Mouse (Mus musculus) heart, adult 9 months (tissue): ENCODE results near the gene Tfap2a.

Source experiments
- DNase-seq, 2 experiments: peaks; one replicate each; pipeline ENCODE4 v3.0.0; 2022; ENCODE audit warnings: low spot score in 2 of 2

The Tfap2a gene

GRCm38 (mm10) chr13:40738196-40738880 lies at the start of gene Tfap2a:
Gene Tfap2a, minus strand, starts transcription at chr13:40738376.
- no peak for DNase-seq

- DNase-seq, result no peak
Measured at GRCm38 (mm10) chr13:40784202-40784771, 46.1 kb upstream of the Tfap2a start.

GRCm38 (mm10) chr13:40757995-40758394 lies 19.8 kb upstream of the Tfap2a start:
- DNase-seq, result no peak

- no peak for DNase-seq
Measured at GRCm38 (mm10) chr13:40756356-40756755, 18.2 kb upstream of the Tfap2a start.

- DNase-seq, result no peak
Measured at GRCm38 (mm10) chr13:40754091-40754490, 15.9 kb upstream of the Tfap2a start.

- DNase-seq, result no peak
Measured at GRCm38 (mm10) chr13:40751889-40752288, 13.7 kb upstream of the Tfap2a start.

GRCm38 (mm10) chr13:40749603-40749905 lies 11.4 kb upstream of the Tfap2a start:
- DNase-seq, result no peak

- DNase-seq, result no peak
Measured at GRCm38 (mm10) chr13:40748785-40749602, 10.8 kb upstream of the Tfap2a start.

GRCm38 (mm10) chr13:40744111-40744805 lies 6.1 kb upstream of the Tfap2a start:
- no peak for DNase-seq

- DNase-seq, result no peak
Measured at GRCm38 (mm10) chr13:40743221-40743620, 5.0 kb upstream of the Tfap2a start.

GRCm38 (mm10) chr13:40741841-40742550 lies 3.8 kb upstream of the Tfap2a start:
- DNase-seq, result no peak

GRCm38 (mm10) chr13:40741436-40741835 lies 3.3 kb upstream of the Tfap2a start:
- DNase-seq, result no peak

GRCm38 (mm10) chr13:40740727-40741360 lies 2.7 kb upstream of the Tfap2a start:
- no peak for DNase-seq

GRCm38 (mm10) chr13:40739901-40740300 lies 1.7 kb upstream of the Tfap2a start:
- DNase-seq, result no peak

GRCm38 (mm10) chr13:40739121-40739650 lies 1.0 kb upstream of the Tfap2a start:
- no peak for DNase-seq

- DNase-seq, result no peak
Measured at GRCm38 (mm10) chr13:40737761-40738160, 415 bp downstream of the Tfap2a start.

- DNase-seq, result no peak
Measured at GRCm38 (mm10) chr13:40737099-40737498, 1.1 kb downstream of the Tfap2a start.

GRCm38 (mm10) chr13:40736107-40736780 lies 1.9 kb downstream of the Tfap2a start:
- no peak for DNase-seq

- no peak for DNase-seq
Measured at GRCm38 (mm10) chr13:40735416-40736106, 2.6 kb downstream of the Tfap2a start.
